Mouse (Mus musculus) T-helper 1 cell (primary cell): ENCODE measurements around the gene Plpp3.
"Not testable (repeated sequence)": the region's sequence is repeated elsewhere in the genome, so short reads cannot be mapped to it uniquely, and the experiment has no call there.

ENCODE experiments used
- in situ Hi-C: fragments of 300-600 bp; cut with MboI, MseI; formaldehyde crosslinking; loops from one replicate; pipeline ENCODE4 v1.15.1; 2025; ENCODE audit warnings: high pct_unique_total_duplicates

Gene Plpp3

DNA sequence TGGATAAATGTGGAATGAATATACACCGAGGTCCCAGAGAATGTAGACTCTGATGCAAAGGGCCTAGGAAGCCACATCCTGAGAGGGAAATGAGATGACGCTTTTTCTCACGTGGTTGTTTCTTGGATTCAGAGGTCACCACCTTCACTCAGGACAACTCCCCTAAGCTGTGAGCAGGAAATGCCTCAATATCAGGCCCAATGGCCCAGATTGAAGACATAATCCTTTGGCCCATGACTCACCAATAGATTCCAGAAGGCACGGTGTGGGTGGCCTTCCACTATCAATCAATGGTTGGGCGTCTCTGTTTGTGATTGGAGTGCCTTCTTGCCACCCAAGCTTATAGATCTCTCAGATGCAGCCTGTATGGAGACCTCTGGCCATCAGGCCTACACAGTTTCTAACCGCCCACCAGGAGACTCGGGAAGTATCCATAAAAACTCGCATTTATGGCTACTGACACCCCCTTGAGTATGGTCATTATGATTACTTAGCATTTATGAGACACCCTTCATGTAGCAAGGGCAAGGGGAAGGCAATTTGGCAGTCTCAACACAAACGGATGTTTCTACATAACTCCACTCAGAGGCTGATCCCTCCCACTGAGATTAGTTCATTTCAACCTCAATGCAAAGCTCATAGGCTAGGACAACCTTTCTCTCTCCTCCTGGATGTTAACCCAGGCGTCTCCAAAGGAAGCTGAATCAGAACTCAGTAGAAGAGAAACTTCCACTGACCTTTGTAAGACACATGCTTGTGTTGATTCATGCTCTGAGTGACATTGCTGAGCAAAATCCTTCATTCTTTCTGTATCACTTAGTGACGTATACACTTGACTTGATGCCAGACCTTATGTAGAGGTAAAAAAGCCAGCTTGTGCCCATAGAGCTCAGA lies 100.8 kb downstream of the Plpp3 start:
- in situ Hi-C loops, result no loop called here

GRCm38 (mm10) chr4:105260385-105260784 lies 103.2 kb downstream of the Plpp3 start:
- in situ Hi-C loops, result no loop called here

GRCm38 (mm10) chr4:105260893-105261769 lies 104.0 kb downstream of the Plpp3 start:
- in situ Hi-C loops, result no loop called here

DNA sequence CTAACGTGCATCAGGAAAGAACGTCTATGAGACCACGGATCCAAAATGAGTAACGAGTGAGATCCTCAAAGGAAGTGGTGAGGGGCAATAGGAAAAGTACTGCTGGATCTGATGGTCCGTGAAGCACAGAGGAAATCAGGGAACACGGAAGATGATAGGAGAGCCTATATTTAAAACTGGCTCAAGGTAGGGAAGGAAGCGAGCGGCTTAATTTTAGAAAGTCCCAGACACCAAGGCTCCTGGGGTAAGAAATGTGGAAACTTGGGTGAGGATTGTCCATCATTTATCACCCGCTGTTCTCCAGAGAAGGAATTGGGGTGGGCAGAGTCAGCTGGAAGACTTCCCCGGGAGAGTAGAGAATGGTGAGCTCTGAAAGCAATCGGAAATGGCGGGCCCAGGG lies 105.2 kb downstream of the Plpp3 start:
- in situ Hi-C loops, result no loop called here

- in situ Hi-C loops, result no loop called here
Measured at GRCm38 (mm10) chr4:105263600-105263999, 106.5 kb downstream of the Plpp3 start.

DNA sequence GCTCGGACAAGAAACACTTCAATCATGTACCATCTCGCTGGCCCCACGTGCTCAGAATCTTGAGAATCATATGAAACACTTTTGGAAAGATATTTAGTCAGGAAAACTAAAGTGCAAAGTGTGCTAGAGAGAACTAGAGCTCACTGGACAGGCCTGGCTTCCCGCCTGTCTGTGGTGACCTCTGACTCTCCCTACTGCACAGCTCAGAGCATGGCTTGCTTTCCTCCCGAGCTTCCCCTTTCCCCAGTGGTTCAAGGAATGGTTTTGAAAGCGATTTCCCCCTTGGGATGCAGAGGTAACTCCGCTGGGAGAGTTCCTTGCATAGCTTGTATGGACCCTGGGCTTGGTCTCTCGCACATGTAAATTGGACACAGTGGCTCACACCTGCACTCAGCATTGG lies 107.9 kb downstream of the Plpp3 start:
- in situ Hi-C loops, result no loop called here

GRCm38 (mm10) chr4:105265678-105266077 lies 108.5 kb downstream of the Plpp3 start:
- in situ Hi-C loops, result no loop called here

- in situ Hi-C loops, result no loop called here
Measured at GRCm38 (mm10) chr4:105268202-105268730, 111.1 kb downstream of the Plpp3 start.

DNA sequence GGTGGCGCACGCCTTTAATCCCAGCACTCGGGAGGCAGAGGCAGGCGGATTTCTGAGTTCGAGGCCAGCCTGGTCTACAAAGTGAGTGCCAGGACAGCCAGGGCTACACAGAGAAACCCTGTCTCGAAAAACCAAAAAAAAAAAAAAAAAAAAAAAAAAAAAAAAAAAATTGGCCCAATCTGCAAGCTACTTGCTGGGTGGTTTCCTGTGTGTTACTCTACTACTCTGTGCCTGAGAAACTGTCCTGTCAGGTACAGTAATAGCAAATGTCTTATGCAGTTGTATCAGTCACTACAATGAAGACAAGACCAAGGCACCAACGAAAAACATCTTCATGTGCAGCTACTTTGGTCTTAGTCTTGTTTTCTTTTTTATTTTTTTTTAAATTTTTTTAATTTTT lies 112.3 kb downstream of the Plpp3 start:
- in situ Hi-C loops, result not testable (repeated sequence)

DNA sequence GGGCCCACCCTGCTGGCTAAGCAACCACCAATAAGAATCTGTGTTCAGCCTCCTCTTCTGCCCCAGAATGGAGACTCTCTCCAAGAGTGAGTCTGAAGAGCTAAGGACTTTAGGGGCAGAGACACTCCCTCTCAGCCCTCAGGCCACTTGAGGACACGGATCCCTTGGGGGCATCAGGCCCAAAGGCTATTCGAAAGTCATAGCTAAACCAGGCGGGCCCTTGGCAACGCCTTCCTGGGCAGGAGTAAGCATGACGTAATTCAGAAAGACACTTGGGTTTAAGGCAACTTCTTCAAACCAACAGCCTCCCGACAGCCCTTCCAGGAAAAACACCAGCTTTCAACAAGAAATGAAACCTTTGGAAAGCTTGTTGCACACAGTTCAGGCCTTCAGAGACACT lies 114.0 kb downstream of the Plpp3 start:
- in situ Hi-C loops, result no loop called here

GRCm38 (mm10) chr4:105273034-105273433 lies 115.9 kb downstream of the Plpp3 start:
- in situ Hi-C loops, result no loop called here

GRCm38 (mm10) chr4:105273486-105273885 lies 116.3 kb downstream of the Plpp3 start:
- in situ Hi-C loops, result no loop called here

GRCm38 (mm10) chr4:105275616-105276015 lies 118.5 kb downstream of the Plpp3 start:
- in situ Hi-C loops, result no loop called here

- in situ Hi-C loops, result no loop called here
Measured at GRCm38 (mm10) chr4:105276062-105276795, 119.1 kb downstream of the Plpp3 start.

- in situ Hi-C loops, result no loop called here
Measured at GRCm38 (mm10) chr4:105278161-105278560, 121.0 kb downstream of the Plpp3 start.

GRCm38 (mm10) chr4:105278571-105279410 lies 121.6 kb downstream of the Plpp3 start:
- in situ Hi-C loops, result no loop called here

DNA sequence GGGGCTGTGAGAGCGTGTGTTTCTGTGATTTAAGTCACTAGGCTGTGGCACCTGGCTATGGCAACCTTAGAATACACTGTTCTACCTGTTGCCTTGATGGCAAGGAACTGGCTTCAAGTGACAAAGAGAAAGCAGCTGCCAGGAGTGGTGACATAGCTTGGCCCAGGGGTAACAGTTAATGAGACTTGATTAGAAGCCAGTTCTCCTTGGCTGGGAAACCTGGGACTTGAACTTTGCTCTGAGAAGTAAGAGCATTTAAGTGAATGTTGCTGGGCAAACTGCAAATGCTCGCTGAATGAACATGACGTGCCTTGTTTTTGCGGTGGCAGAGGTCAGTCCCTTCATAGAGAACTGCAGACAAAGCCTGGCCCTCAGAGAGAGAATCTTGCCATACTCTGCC lies 122.7 kb downstream of the Plpp3 start:
- in situ Hi-C loops, result no loop called here

DNA sequence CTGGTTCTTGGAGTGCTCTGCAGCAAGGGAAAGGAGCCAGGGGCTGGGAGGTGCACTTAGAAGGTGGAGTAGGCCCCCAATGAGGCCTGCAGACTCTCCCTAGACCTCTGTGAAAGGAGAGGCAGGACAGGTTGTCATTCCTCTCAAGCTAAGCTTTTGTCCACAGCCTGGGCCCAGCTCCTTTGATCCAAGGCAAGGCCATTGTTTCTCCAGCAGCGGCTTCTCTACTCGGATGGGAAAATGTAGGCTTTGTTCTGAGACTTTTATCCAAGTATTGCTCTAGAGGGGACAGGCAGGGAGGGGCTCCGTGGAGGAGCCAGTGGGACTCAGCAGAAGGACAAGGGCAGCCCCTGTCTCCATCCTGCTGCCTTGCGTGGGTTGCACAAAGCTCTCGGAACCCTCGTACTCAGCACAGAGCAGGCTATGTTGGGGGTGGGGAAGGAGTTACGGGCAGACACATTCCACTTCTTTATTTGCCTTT lies 124.6 kb downstream of the Plpp3 start:
- in situ Hi-C loops, result no loop called here
